In genomic region chr4:107254414-107254813, GRCm38 (mm10) we compare ENCODE assay signal across 8 mouse cellular contexts. TPM values are rescaled to one million over a fixed set of nuclear protein-coding genes. Genes with fewer than 3 reads are reported as not detected.
DNase-seq lines count a peak whose midpoint lies in the region; ATAC-seq and TF ChIP-seq lines count a peak whose summit lies in the region.

No protein-coding gene starts in this region.

- peak overlapping the region; percentile 66 for H3K4me3 ChIP-seq in kidney, embryonic 14.5 days (ENCODE audit: low read length)
- peak overlapping the region; percentile 65 for H3K4me3 ChIP-seq in hindbrain, embryonic 15.5 days
- peak overlapping the region; percentile 74 for H3K4me3 ChIP-seq in myocyte

- 19% methylated on average over 3 of the region's 3 CpGs for WGBS in kidney, embryonic 14.5 days
- WGBS in hindbrain, embryonic 15.5 days: 8% methylated on average over 3 of the region's 3 CpGs

- no peak for TF ChIP-seq POLR2A in myocyte (IDR thresholded peaks at IDR 0.05; ENCODE audit: insufficient read length, low read depth)

- no peaks in the 10 kb centered on the region for H3K9me3 ChIP-seq in kidney, embryonic 14.5 days (ENCODE audit: control insufficient read depth, low read length)
- H3K9me3 ChIP-seq in hindbrain, embryonic 15.5 days: no peaks in the 10 kb centered on the region

- peaks cover 10% of the 10 kb centered on the region; the same call in 1 of the 2 replicates for H3K4me1 ChIP-seq in kidney, embryonic 14.5 days (ENCODE audit: control insufficient read depth, insufficient read depth, low read length)
- H3K4me1 ChIP-seq in hindbrain, embryonic 15.5 days (replicated peaks): peaks cover 34% of the 10 kb centered on the region

- no peaks in the 10 kb centered on the region for H3K36me3 ChIP-seq in kidney, embryonic 14.5 days (ENCODE audit: control insufficient read depth, insufficient read depth, low read length)
- no peaks in the 10 kb centered on the region for H3K36me3 ChIP-seq in hindbrain, embryonic 15.5 days
- no peaks in the 10 kb centered on the region for H3K36me3 ChIP-seq in myocyte (ENCODE audit: control insufficient read depth, insufficient read depth)

- ATAC-seq in kidney, embryonic 14.5 days (ENCODE audit: low FRiP score, low TSS enrichment): no peak
- ATAC-seq in hindbrain, embryonic 15.5 days (ENCODE audit: low FRiP score, low read depth): no peak
- no peak for ATAC-seq in megakaryocyte-erythroid progenitor cell, adult 5-6 weeks (replicated peaks; ENCODE audit: low FRiP score, low TSS enrichment, poor library complexity, severe bottlenecking)

- peaks cover 21% of the 10 kb centered on the region for H3K79me2 ChIP-seq in myocyte (ENCODE audit: control insufficient read depth, insufficient read depth)

- no peak overlapping the region for H3ac ChIP-seq in myocyte (ENCODE audit: control insufficient read depth, insufficient read length)

- peak overlapping the region; percentile 82 for H3K9ac ChIP-seq in kidney, embryonic 14.5 days (ENCODE audit: low read depth, low read length)
- H3K9ac ChIP-seq in hindbrain, embryonic 15.5 days: peak overlapping the region; percentile 90

- no peak overlapping the region; the same call in 1 of the 2 replicates for H3K27ac ChIP-seq in kidney, embryonic 14.5 days (ENCODE audit: low read depth, low read length)
- peak overlapping the region; percentile 94 for H3K27ac ChIP-seq in hindbrain, embryonic 15.5 days (replicated peaks)

- DNase-seq in kidney, postnatal 4 days: no peak
- DNase-seq in cerebellum, postnatal 25 days: peak; percentile 20 to 32
- no peak for DNase-seq in frontal cortex, postnatal 14 days (ENCODE audit: low spot score in 2 of 2)
- no peak for DNase-seq in gastrocnemius, postnatal 10 days

- H3K4me2 ChIP-seq in kidney, embryonic 14.5 days (replicated peaks; ENCODE audit: low read depth, low read length): peak overlapping the region; percentile 69
- peak overlapping the region; percentile 69 for H3K4me2 ChIP-seq in hindbrain, embryonic 15.5 days
- peak overlapping the region; percentile 81 for H3K4me2 ChIP-seq in myocyte (ENCODE audit: low read depth)

- H3K27me3 ChIP-seq in kidney, embryonic 14.5 days (ENCODE audit: control insufficient read depth, insufficient read depth, low read length): no peaks in the 10 kb centered on the region
- no peaks in the 10 kb centered on the region for H3K27me3 ChIP-seq in hindbrain, embryonic 15.5 days
- no peaks in the 10 kb centered on the region for H3K27me3 ChIP-seq in myocyte (ENCODE audit: control insufficient read depth, insufficient read depth, insufficient read length)

TF ChIP-seq in myocyte, 11 proteins besides CTCF, POLR2A, EP300 and RAD21:
- TF ChIP-seq REST (IDR thresholded peaks at IDR 0.05; ENCODE audit: insufficient read depth, insufficient read length) (no peak), MYOG (IDR thresholded peaks at IDR 0.05; ENCODE audit: control insufficient read depth in 1 of 3, insufficient read depth in 1 of 3, insufficient read length in 2 of 3, low read depth in 2 of 3) (no peak), TCF3 (IDR thresholded peaks at IDR 0.05; ENCODE audit: insufficient read length, low read depth) (no peak), SRF (IDR thresholded peaks at IDR 0.05; ENCODE audit: control insufficient read depth, insufficient read length, low read depth) (no peak), TCF12 (IDR thresholded peaks at IDR 0.05; ENCODE audit: insufficient read depth, poor library complexity, severe bottlenecking) (no peak), CEBPB (IDR thresholded peaks at IDR 0.05; ENCODE audit: insufficient read depth, poor library complexity, severe bottlenecking) (no peak), POLR2AphosphoS2 (IDR thresholded peaks at IDR 0.05; ENCODE audit: insufficient read length, low read depth) (no peak), USF1 (IDR thresholded peaks at IDR 0.05; ENCODE audit: low read depth) (no peak), MAX (IDR thresholded peaks at IDR 0.05; ENCODE audit: low read depth) (no peak), MYOD1 (IDR thresholded peaks at IDR 0.05; ENCODE audit: control insufficient read depth in 1 of 3, insufficient read length in 2 of 3, low read depth in 2 of 3) (no peak)

RNA-seq across cellular contexts. Expression of gene Hspb11, which starts 1.0 kb away (rescaled TPM):
- 39.6 and 56.6 TPM in 2 replicates for polyA plus RNA-seq in kidney, embryonic 14.5 days (2014; fragmentation: Nextera tagmentation; extraction: Ambion mirVana)
- 34.8 and 37.3 TPM in 2 replicates for polyA plus RNA-seq in hindbrain, embryonic 15.5 days (2015; fragmentation: Nextera tagmentation; extraction: Ambion mirVana)
- 27.9 TPM for polyA plus RNA-seq in myocyte (2012; fragmentation: generic; extraction: Trizol)
- total RNA-seq in megakaryocyte-erythroid progenitor cell, adult 5-6 weeks (2014; fragmentation: Nextera tagmentation): 3.7 and 17.2 TPM in 2 replicates
- total RNA-seq in megakaryocyte-erythroid progenitor cell, adult 5-6 weeks (2017): 11.2 and 12.7 TPM in 2 replicates
- 10 to 100 TPM; 21.7 to 26.0 TPM for total RNA-seq in gastrocnemius, postnatal 10 days (2021)

RNA-seq across cellular contexts. Expression of gene Lrrc42, which starts 1.1 kb away (rescaled TPM):
- polyA plus RNA-seq in kidney, embryonic 14.5 days (2014; fragmentation: Nextera tagmentation; extraction: Ambion mirVana): 101 and 113 TPM in 2 replicates
- 48.6 and 55.5 TPM in 2 replicates for polyA plus RNA-seq in hindbrain, embryonic 15.5 days (2015; fragmentation: Nextera tagmentation; extraction: Ambion mirVana)
- 31.2 TPM for polyA plus RNA-seq in myocyte (2012; fragmentation: generic; extraction: Trizol)
- total RNA-seq in megakaryocyte-erythroid progenitor cell, adult 5-6 weeks (2014; fragmentation: Nextera tagmentation): 18.3 and 46.6 TPM in 2 replicates
- total RNA-seq in megakaryocyte-erythroid progenitor cell, adult 5-6 weeks (2017): 15.0 and 16.7 TPM in 2 replicates
- total RNA-seq in gastrocnemius, postnatal 10 days (2021): 10 to 100 TPM; 16.4 to 17.6 TPM

RNA-seq across cellular contexts. Expression of gene Ldlrad1, which starts 45.4 kb away (rescaled TPM):
- not detected in 2 replicates for polyA plus RNA-seq in kidney, embryonic 14.5 days (2014; fragmentation: Nextera tagmentation; extraction: Ambion mirVana)
- polyA plus RNA-seq in hindbrain, embryonic 15.5 days (2015; fragmentation: Nextera tagmentation; extraction: Ambion mirVana): not detected in 2 replicates
- polyA plus RNA-seq in myocyte (2012; fragmentation: generic; extraction: Trizol): not detected
- total RNA-seq in megakaryocyte-erythroid progenitor cell, adult 5-6 weeks (2014; fragmentation: Nextera tagmentation): 0.57 TPM in 1 of 2 replicates, not detected in the other
- not detected in 2 replicates for total RNA-seq in megakaryocyte-erythroid progenitor cell, adult 5-6 weeks (2017)
- not detected for total RNA-seq in gastrocnemius, postnatal 10 days (2021)

RNA-seq across cellular contexts. Expression of gene Dio1, which starts 52.6 kb away (rescaled TPM):
- polyA plus RNA-seq in kidney, embryonic 14.5 days (2014; fragmentation: Nextera tagmentation; extraction: Ambion mirVana): 0.38 TPM in 1 of 2 replicates, not detected in the other
- polyA plus RNA-seq in hindbrain, embryonic 15.5 days (2015; fragmentation: Nextera tagmentation; extraction: Ambion mirVana): not detected in 2 replicates
- polyA plus RNA-seq in myocyte (2012; fragmentation: generic; extraction: Trizol): not detected
- not detected in 2 replicates for total RNA-seq in megakaryocyte-erythroid progenitor cell, adult 5-6 weeks (2014; fragmentation: Nextera tagmentation)
- total RNA-seq in megakaryocyte-erythroid progenitor cell, adult 5-6 weeks (2017): not detected in 2 replicates
- under 1 TPM in 1 of 2 experiments, not detected in 1; 0.33 TPM for total RNA-seq in gastrocnemius, postnatal 10 days (2021)

RNA-seq across cellular contexts. Expression of gene Yipf1, which starts 59.7 kb away (rescaled TPM):
- 44.6 and 51.4 TPM in 2 replicates for polyA plus RNA-seq in kidney, embryonic 14.5 days (2014; fragmentation: Nextera tagmentation; extraction: Ambion mirVana)
- 57.0 and 61.4 TPM in 2 replicates for polyA plus RNA-seq in hindbrain, embryonic 15.5 days (2015; fragmentation: Nextera tagmentation; extraction: Ambion mirVana)
- polyA plus RNA-seq in myocyte (2012; fragmentation: generic; extraction: Trizol): 37.3 TPM
- 42.2 and 42.5 TPM in 2 replicates for total RNA-seq in megakaryocyte-erythroid progenitor cell, adult 5-6 weeks (2014; fragmentation: Nextera tagmentation)
- total RNA-seq in megakaryocyte-erythroid progenitor cell, adult 5-6 weeks (2017): 26.5 and 26.6 TPM in 2 replicates
- 10 to 100 TPM; 14.8 to 17.8 TPM for total RNA-seq in gastrocnemius, postnatal 10 days (2021)

Comparison
In these comparisons a context has a peak if more than half of its experiments do, and no peak if none do; other contexts are left out.
1. DNase-seq: peak in cerebellum, postnatal 25 days (2 of 2); none in kidney, postnatal 4 days (0 of 2), frontal cortex, postnatal 14 days (0 of 2) and gastrocnemius, postnatal 10 days (single experiment).
2. Peak in every context shown above with its lines, with median percentiles within 50 percentile points of each other: H3K4me2 ChIP-seq and H3K4me3 ChIP-seq.